In genomic region chr13:110574764-110575471, GRCm38 (mm10) we compare ENCODE assay signal across 20 mouse cellular contexts.
DNase-seq lines count a peak whose midpoint lies in the region; ATAC-seq and TF ChIP-seq lines count a peak whose summit lies in the region.
"Had no signal": no experiment of that assay in that cellular context is flagged by ENCODE, and none has a peak within 500 bp of the region (broad histone marks: within the 10 kb centered on the region; RNA-seq: fewer than 3 reads in every experiment).

No protein-coding gene starts in this region.

- H3K27me3 ChIP-seq in forebrain, embryonic 12.5 days, result no peaks in the 10 kb centered on the region
- H3K27me3 ChIP-seq in forebrain, postnatal 0 days (ENCODE audit: insufficient read depth, low read length), result no peaks in the 10 kb centered on the region
- no peaks in the 10 kb centered on the region for H3K27me3 ChIP-seq in limb, embryonic 12.5 days
- no peaks in the 10 kb centered on the region for H3K27me3 ChIP-seq in limb, embryonic 10.5 days (ENCODE audit: low read depth, poor library complexity, severe bottlenecking)
- no peaks in the 10 kb centered on the region for H3K27me3 ChIP-seq in hindbrain, postnatal 0 days (ENCODE audit: insufficient read depth, low read length)
- no peaks in the 10 kb centered on the region for H3K27me3 ChIP-seq in neural tube, embryonic 15.5 days (replicated peaks)
- H3K27me3 ChIP-seq: embryonic facial prominence, embryonic 13.5 days; heart, embryonic 15.5 days; liver, embryonic 12.5 days; lung, embryonic 15.5 days had no signal

- H3K9ac ChIP-seq in forebrain, embryonic 12.5 days, result no peak overlapping the region
- no peak overlapping the region for H3K9ac ChIP-seq in forebrain, postnatal 0 days
- no peak overlapping the region for H3K9ac ChIP-seq in limb, embryonic 12.5 days (replicated peaks)
- no peak overlapping the region for H3K9ac ChIP-seq in hindbrain, postnatal 0 days (replicated peaks; ENCODE audit: low read length)
- no peak overlapping the region for H3K9ac ChIP-seq in neural tube, embryonic 15.5 days (replicated peaks)
- H3K9ac ChIP-seq: embryonic facial prominence, embryonic 13.5 days; heart, embryonic 15.5 days; liver, embryonic 12.5 days; lung, embryonic 15.5 days had no signal

- no peaks in the 10 kb centered on the region for H3K36me3 ChIP-seq in forebrain, embryonic 12.5 days (replicated peaks)
- H3K36me3 ChIP-seq in forebrain, postnatal 0 days (ENCODE audit: insufficient read depth), result no peaks in the 10 kb centered on the region
- no peaks in the 10 kb centered on the region for H3K36me3 ChIP-seq in limb, embryonic 12.5 days
- no peaks in the 10 kb centered on the region for H3K36me3 ChIP-seq in limb, embryonic 10.5 days
- no peaks in the 10 kb centered on the region for H3K36me3 ChIP-seq in hindbrain, postnatal 0 days (ENCODE audit: insufficient read depth, low read length)
- no peaks in the 10 kb centered on the region for H3K36me3 ChIP-seq in neural tube, embryonic 15.5 days
- H3K36me3 ChIP-seq: embryonic facial prominence, embryonic 13.5 days; heart, embryonic 15.5 days; liver, embryonic 12.5 days; lung, embryonic 15.5 days had no signal

- no peak overlapping the region for H3K4me2 ChIP-seq in forebrain, embryonic 12.5 days
- H3K4me2 ChIP-seq in forebrain, postnatal 0 days (ENCODE audit: low read depth), result no peak overlapping the region
- no peak overlapping the region for H3K4me2 ChIP-seq in limb, embryonic 12.5 days
- no peak overlapping the region for H3K4me2 ChIP-seq in hindbrain, postnatal 0 days (ENCODE audit: low read depth, low read length)
- H3K4me2 ChIP-seq in neural tube, embryonic 15.5 days, result no peak overlapping the region
- H3K4me2 ChIP-seq: embryonic facial prominence, embryonic 13.5 days; heart, embryonic 15.5 days; liver, embryonic 12.5 days; lung, embryonic 15.5 days had no signal

- no peaks in the 10 kb centered on the region for H3K9me3 ChIP-seq in forebrain, embryonic 12.5 days
- H3K9me3 ChIP-seq in forebrain, postnatal 0 days (ENCODE audit: low read length), result no peaks in the 10 kb centered on the region
- H3K9me3 ChIP-seq in limb, embryonic 12.5 days, result no peaks in the 10 kb centered on the region
- H3K9me3 ChIP-seq in limb, embryonic 10.5 days (replicated peaks), result no peaks in the 10 kb centered on the region
- no peaks in the 10 kb centered on the region for H3K9me3 ChIP-seq in hindbrain, postnatal 0 days (ENCODE audit: low read length)
- H3K9me3 ChIP-seq in neural tube, embryonic 15.5 days (replicated peaks), result no peaks in the 10 kb centered on the region
- H3K9me3 ChIP-seq: embryonic facial prominence, embryonic 13.5 days; heart, embryonic 15.5 days; liver, embryonic 12.5 days; lung, embryonic 15.5 days had no signal

- no peak for TF ChIP-seq CTCF in forebrain, postnatal 0 days (IDR thresholded peaks at IDR 0.05; ENCODE audit: low read depth)
- no peak for TF ChIP-seq CTCF in hindbrain, postnatal 0 days (IDR thresholded peaks at IDR 0.05; ENCODE audit: low read depth)

- peaks cover 22% of the 10 kb centered on the region for H3K4me1 ChIP-seq in forebrain, embryonic 12.5 days
- peaks cover 7% of the 10 kb centered on the region; the same call in 1 of the 2 replicates for H3K4me1 ChIP-seq in forebrain, postnatal 0 days (ENCODE audit: insufficient read depth)
- H3K4me1 ChIP-seq in limb, embryonic 12.5 days (replicated peaks), result no peaks in the 10 kb centered on the region
- peaks cover 7% of the 10 kb centered on the region; the same call in 1 of the 2 replicates for H3K4me1 ChIP-seq in limb, embryonic 10.5 days
- H3K4me1 ChIP-seq in hindbrain, postnatal 0 days (ENCODE audit: insufficient read depth, low read length), result peaks cover 7% of the 10 kb centered on the region; the same call in 1 of the 2 replicates
- peaks cover 16% of the 10 kb centered on the region; the same call in 1 of the 2 replicates for H3K4me1 ChIP-seq in neural tube, embryonic 15.5 days
- H3K4me1 ChIP-seq: heart, embryonic 15.5 days; liver, embryonic 12.5 days had no signal

- H3K4me3 ChIP-seq in forebrain, embryonic 12.5 days (replicated peaks), result no peak overlapping the region
- no peak overlapping the region for H3K4me3 ChIP-seq in forebrain, postnatal 0 days (ENCODE audit: low read depth, low read length)
- H3K4me3 ChIP-seq in limb, embryonic 12.5 days (replicated peaks), result no peak overlapping the region
- H3K4me3 ChIP-seq in limb, embryonic 10.5 days, result no peak overlapping the region
- H3K4me3 ChIP-seq in hindbrain, postnatal 0 days (ENCODE audit: low read length), result no peak overlapping the region
- no peak overlapping the region for H3K4me3 ChIP-seq in neural tube, embryonic 15.5 days (replicated peaks)
- H3K4me3 ChIP-seq: embryonic facial prominence, embryonic 13.5 days; heart, adult 2 months; heart, embryonic 15.5 days; liver, embryonic 12.5 days; lung, embryonic 15.5 days had no signal

- 61% methylated on average over 6 of the region's 6 CpGs for WGBS in forebrain, embryonic 12.5 days
- 39% methylated on average over 6 of the region's 6 CpGs for WGBS in forebrain, postnatal 0 days
- WGBS in limb, embryonic 12.5 days, result 72% methylated on average over 6 of the region's 6 CpGs
- WGBS in limb, embryonic 10.5 days, result 88% methylated on average over 6 of the region's 6 CpGs
- WGBS in hindbrain, postnatal 0 days, result 56% methylated on average over 6 of the region's 6 CpGs
- WGBS in neural tube, embryonic 15.5 days, result 38% methylated on average over 6 of the region's 6 CpGs

- no peak overlapping the region for H3K27ac ChIP-seq in forebrain, embryonic 12.5 days
- no peak overlapping the region for H3K27ac ChIP-seq in forebrain, postnatal 0 days (ENCODE audit: low read depth, low read length)
- 0 out of 2 replicates have a peak overlapping the region, but pooled peaks have one; percentile 12 for H3K27ac ChIP-seq in limb, embryonic 12.5 days
- H3K27ac ChIP-seq in limb, embryonic 10.5 days, result no peak overlapping the region
- H3K27ac ChIP-seq in hindbrain, postnatal 0 days, result 0 out of 2 replicates have a peak overlapping the region, but pooled peaks have one; percentile 20
- peak overlapping the region; percentile 48 for H3K27ac ChIP-seq in neural tube, embryonic 15.5 days (replicated peaks)
- H3K27ac ChIP-seq: embryonic facial prominence, embryonic 13.5 days; heart, adult 2 months; heart, embryonic 15.5 days; liver, embryonic 12.5 days; lung, embryonic 15.5 days; macrophage had no signal

- no peak for DNase-seq in forebrain, postnatal 0 days
- no peak for DNase-seq in limb, embryonic 10.5 days (ENCODE audit: low spot score)
- DNase-seq in hindbrain, postnatal 0 days (ENCODE audit: low spot score), result peak; percentile 19
- DNase-seq in urinary bladder, postnatal 25 days (ENCODE audit: low spot score), result no peak
- DNase-seq in right cerebral cortex, postnatal 36 days (ENCODE audit: low spot score in 2 of 2), result no peak
- DNase-seq: adrenal gland, adult 8-10 months; cerebellum, adult 2 months; gastrocnemius, postnatal 10 days; heart, adult 2 months; left cerebral cortex, postnatal 4 days; retina, postnatal 1 day; thymus, postnatal 36 days had no signal

- ATAC-seq in forebrain, embryonic 12.5 days (ENCODE audit: low FRiP score), result peak; percentile 46; the same call in 1 of the 2 replicates
- no peak for ATAC-seq in forebrain, postnatal 0 days
- no peak for ATAC-seq in limb, embryonic 12.5 days (ENCODE audit: insufficient number of reproducible peaks, insufficient read depth, low FRiP score, low TSS enrichment, low read depth)
- ATAC-seq in hindbrain, postnatal 0 days, result no peak
- ATAC-seq in neural tube, embryonic 15.5 days (ENCODE audit: low FRiP score), result peak; percentile 47; the same call in 1 of the 2 replicates
- ATAC-seq: liver, embryonic 12.5 days had no signal

Comparison
In these comparisons a context has a peak if more than half of its experiments do, and no peak if none do; other contexts are left out.
1. ATAC-seq: peak in forebrain, embryonic 12.5 days (single experiment) and neural tube, embryonic 15.5 days (single experiment); none in forebrain, postnatal 0 days (single experiment), limb, embryonic 12.5 days (single experiment) and hindbrain, postnatal 0 days (single experiment).
2. H3K27ac ChIP-seq: peak in limb, embryonic 12.5 days (single experiment), hindbrain, postnatal 0 days (single experiment) and neural tube, embryonic 15.5 days (single experiment); none in forebrain, embryonic 12.5 days (single experiment), forebrain, postnatal 0 days (single experiment) and limb, embryonic 10.5 days (single experiment).